Mouse (Mus musculus) CH12.LX (cell line): ENCODE measurements around the gene Smim24. TPM values are rescaled to one million over a fixed set of nuclear protein-coding genes. Genes with fewer than 3 reads are reported as not detected.
A peak's percentile ranks its signal among the peaks of the same experiment; 100 is the strongest.

Experiments
- DNase-seq: peaks from one replicate; pipeline ENCODE4 v3.0.0-alpha.2; 2013; ENCODE audit errors: extremely low read depth
- H3K27ac ChIP-seq: 2 replicates; pipeline ENCODE4 v1.5.1; 2012; ENCODE audit warnings: low read depth, mild to moderate bottlenecking, control low read depth, moderate library complexity; ENCODE audit not compliant: insufficient read depth
- H3K27me3 ChIP-seq: replicated peaks from 2 replicates; pipeline ENCODE3; 2012; ENCODE audit warnings: inconsistent platforms
- H3K36me3 ChIP-seq, 2 experiments: replicated peaks in 1 of 2; 2 replicates each; pipeline versions ENCODE3 to v1.6.1; 2012; ENCODE audit warnings: inconsistent platforms in 1 of 2, low read length in 1 of 2, mild to moderate bottlenecking in 1 of 2, mixed read lengths in 1 of 2, moderate library complexity in 1 of 2; ENCODE audit not compliant: control insufficient read depth in 1 of 2, insufficient read depth in 1 of 2
- H3K4me1 ChIP-seq, 2 experiments: 2 replicates each; pipeline ENCODE4 v1.6.1; 2012; ENCODE audit warnings: inconsistent platforms in 1 of 2, moderate library complexity in 1 of 2; ENCODE audit not compliant: insufficient read depth in 2 of 2, control insufficient read depth in 1 of 2
- H3K4me2 ChIP-seq: 2 replicates; pipeline ENCODE4 v1.6.1; 2012; ENCODE audit warnings: low read depth, mild to moderate bottlenecking, control low read depth; ENCODE audit not compliant: poor library complexity, insufficient read depth, severe bottlenecking
- H3K4me3 ChIP-seq, 3 experiments: fragments of 150-350 bp in 1 of 3; sonication (generic) in 1 of 3; replicated peaks in 1 of 3; 2 replicates each; pipeline versions ENCODE3 to v1.5.1; 2011 to 2012; ENCODE audit warnings: low read depth in 2 of 3, low read length in 2 of 3, mild to moderate bottlenecking in 2 of 3, moderate library complexity in 2 of 3, control low read depth in 1 of 3, improper control_type of control experiment in 1 of 3, inconsistent platforms in 1 of 3, mixed read lengths in 1 of 3; ENCODE audit not compliant: poor library complexity in 1 of 3
- H3K79me2 ChIP-seq: replicated peaks from 2 replicates; pipeline ENCODE4 v1.6.1; 2012; ENCODE audit warnings: mild to moderate bottlenecking, moderate library complexity; ENCODE audit not compliant: control insufficient read depth, poor library complexity, insufficient read depth, severe bottlenecking; ENCODE audit errors: extremely low read depth
- H3K9ac ChIP-seq: 2 replicates; pipeline ENCODE4 v1.6.1; 2012; ENCODE audit warnings: low read depth, mild to moderate bottlenecking, control low read depth, moderate library complexity; ENCODE audit not compliant: insufficient read depth
- H3K9me3 ChIP-seq: replicated peaks from 2 replicates; pipeline ENCODE3; 2012; ENCODE audit warnings: low read length, inconsistent platforms, mixed read lengths
- BHLHE40 ChIP-seq: IDR thresholded peaks from 2 replicates; pipeline ENCODE4 v1.6.1; 2011; ENCODE audit warnings: mild to moderate bottlenecking, low read depth, low read length, improper control_type of control experiment
- CHD1 ChIP-seq: IDR thresholded peaks from 2 replicates; pipeline ENCODE4 v1.6.1; 2012; ENCODE audit warnings: low read depth, low read length, improper control_type of control experiment, inconsistent platforms
- CHD2 ChIP-seq: IDR thresholded peaks from 2 replicates; pipeline ENCODE4 v1.6.1; 2011; ENCODE audit warnings: low read length, improper control_type of control experiment
- CTCF ChIP-seq, 2 experiments: IDR thresholded peaks in 1 of 2; conservative IDR thresholded peaks in 1 of 2; 2 replicates each; pipeline ENCODE4 v1.5.1; 2011 to 2012; ENCODE audit warnings: low read depth in 2 of 2, low read length in 2 of 2, improper control_type of control experiment in 1 of 2, inconsistent platforms in 1 of 2, mild to moderate bottlenecking in 1 of 2, moderate library complexity in 1 of 2
- E2F4 ChIP-seq: IDR thresholded peaks from 2 replicates; pipeline ENCODE4 v1.6.1; 2011; ENCODE audit warnings: low read depth, low read length, improper control_type of control experiment; ENCODE audit not compliant: insufficient replicate concordance
- ELF1 ChIP-seq: IDR thresholded peaks from 2 replicates; pipeline ENCODE4 v1.6.1; 2014; ENCODE audit warnings: low read depth, mild to moderate bottlenecking, inconsistent platforms, low read length, improper control_type of control experiment
- EP300 ChIP-seq: IDR thresholded peaks from 2 replicates; pipeline ENCODE4 v1.6.1; 2011; ENCODE audit warnings: low read length, improper control_type of control experiment
- GABPA ChIP-seq: IDR thresholded peaks from 2 replicates; pipeline ENCODE4 v1.6.1; 2012; ENCODE audit warnings: low read depth, low read length, improper control_type of control experiment, inconsistent platforms; ENCODE audit not compliant: insufficient replicate concordance
- HCFC1 ChIP-seq: IDR thresholded peaks from 2 replicates; pipeline ENCODE4 v1.6.1; 2012; ENCODE audit warnings: low read depth, mild to moderate bottlenecking, inconsistent platforms, low read length, improper control_type of control experiment
- JUN ChIP-seq: IDR thresholded peaks from 2 replicates; pipeline ENCODE4 v1.6.1; 2011; ENCODE audit warnings: low read depth, mild to moderate bottlenecking, low read length, improper control_type of control experiment, moderate library complexity; ENCODE audit not compliant: insufficient read depth
- JUND ChIP-seq: conservative IDR thresholded peaks from 2 replicates; pipeline ENCODE4 v1.6.1; 2011; ENCODE audit warnings: low read depth, low read length, improper control_type of control experiment
- KAT2A ChIP-seq: IDR thresholded peaks from 2 replicates; pipeline ENCODE4 v1.6.1; 2012; ENCODE audit warnings: low read length, improper control_type of control experiment, inconsistent platforms; ENCODE audit not compliant: insufficient replicate concordance
- MAFK ChIP-seq: IDR thresholded peaks from 2 replicates; pipeline ENCODE4 v1.6.1; 2011; ENCODE audit warnings: low read length, improper control_type of control experiment; ENCODE audit not compliant: insufficient replicate concordance
- MAZ ChIP-seq: IDR thresholded peaks from 2 replicates; pipeline ENCODE4 v1.6.1; 2012; ENCODE audit warnings: low read depth, mild to moderate bottlenecking, inconsistent platforms, low read length, improper control_type of control experiment, moderate library complexity
- MEF2A ChIP-seq: IDR thresholded peaks from 2 replicates; pipeline ENCODE4 v1.6.1; 2014; ENCODE audit warnings: low read depth, mild to moderate bottlenecking, inconsistent platforms, low read length, improper control_type of control experiment, borderline replicate concordance
- NELFE ChIP-seq: IDR thresholded peaks from 2 replicates; pipeline ENCODE4 v1.6.1; 2011; ENCODE audit warnings: low read depth, low read length, improper control_type of control experiment
- NRF1 ChIP-seq: IDR thresholded peaks from 2 replicates; pipeline ENCODE4 v1.6.1; 2014; ENCODE audit warnings: low read depth, mild to moderate bottlenecking, inconsistent platforms, low read length, improper control_type of control experiment, moderate library complexity
- PAX5 ChIP-seq: IDR thresholded peaks from 2 replicates; pipeline ENCODE4 v1.6.1; 2012; ENCODE audit warnings: low read length, inconsistent platforms, mixed read lengths
- POLR2A ChIP-seq: IDR thresholded peaks from 2 replicates; pipeline ENCODE4 v1.6.1; 2011; ENCODE audit warnings: low read depth, mild to moderate bottlenecking, improper control_type of control experiment, low read length
- SMC3 ChIP-seq: IDR thresholded peaks from 2 replicates; pipeline ENCODE4 v1.6.1; 2011; ENCODE audit warnings: low read depth, low read length, improper control_type of control experiment
- TBP ChIP-seq: conservative IDR thresholded peaks from 2 replicates; pipeline ENCODE4 v1.6.1; 2011; ENCODE audit warnings: low read depth, low read length, improper control_type of control experiment
- TCF12 ChIP-seq: IDR thresholded peaks from 2 replicates; pipeline ENCODE4 v1.6.1; 2014; ENCODE audit warnings: low read depth, mild to moderate bottlenecking, inconsistent platforms, low read length, improper control_type of control experiment
- UBTF ChIP-seq: IDR thresholded peaks from 2 replicates; pipeline ENCODE4 v1.6.1; 2012; ENCODE audit warnings: low read depth, mild to moderate bottlenecking, inconsistent platforms, low read length, improper control_type of control experiment, moderate library complexity
- USF1 ChIP-seq: IDR thresholded peaks from 2 replicates; pipeline ENCODE4 v1.6.1; 2014; ENCODE audit warnings: low read depth, mild to moderate bottlenecking, inconsistent platforms, low read length, improper control_type of control experiment
- USF2 ChIP-seq: conservative IDR thresholded peaks from 2 replicates; pipeline ENCODE4 v1.6.1; 2011; ENCODE audit warnings: low read depth, low read length, improper control_type of control experiment
- ZKSCAN1 ChIP-seq: IDR thresholded peaks from 2 replicates; pipeline ENCODE4 v1.6.1; 2012; ENCODE audit warnings: low read depth, inconsistent platforms, low read length, improper control_type of control experiment, borderline replicate concordance
- ZMIZ1 ChIP-seq: IDR thresholded peaks from 2 replicates; pipeline ENCODE4 v1.6.1; 2012; ENCODE audit warnings: low read depth, mild to moderate bottlenecking, inconsistent platforms, low read length, improper control_type of control experiment
- ZNF384 ChIP-seq: IDR thresholded peaks from 2 replicates; pipeline ENCODE4 v1.6.1; 2012; ENCODE audit warnings: low read depth, low read length, improper control_type of control experiment, inconsistent platforms
- dilution Hi-C: fragments of 300-500 bp; cut with MboI; formaldehyde crosslinking; loops from 2 replicates; pipeline ENCODE4 v1.14.3; 2020; ENCODE audit warnings: low sequenced_read_pairs; ENCODE audit not compliant: extremely low pct_unique_long_range_greater_than_20kb, extremely low pct_ligation_motif_present
- in situ Hi-C: fragments of 300-500 bp; cut with MboI; formaldehyde crosslinking; loops from 3 replicates; pipeline ENCODE4 v1.14.3; 2019; ENCODE audit warnings: low sequenced_read_pairs, low pct_ligation_motif_present, low pct_unique_long_range_greater_than_20kb, mixed read lengths
- polyA plus RNA-seq: library from polyadenylated mRNA; unstranded; fragments of >175 nt; gene quantifications from 2 replicates; pipeline ENCODE4 v1.2.1, GENCODE M21; 2012; ENCODE audit warnings: low read depth; ENCODE audit not compliant: insufficient read length
- total RNA-seq, 2 experiments: library from RNA; depleted of rRNA; stranded (reverse); fragments of 300-350 nt in 1 of 2; fragments of >200 nt in 1 of 2; gene quantifications; 2 replicates each; pipeline ENCODE4 v1.2.3; 2012 to 2014

Gene Smim24
- total and polyA plus RNA-seq, 3 experiments: 0.13 to 0.64 TPM; not detected in 1

DNA sequence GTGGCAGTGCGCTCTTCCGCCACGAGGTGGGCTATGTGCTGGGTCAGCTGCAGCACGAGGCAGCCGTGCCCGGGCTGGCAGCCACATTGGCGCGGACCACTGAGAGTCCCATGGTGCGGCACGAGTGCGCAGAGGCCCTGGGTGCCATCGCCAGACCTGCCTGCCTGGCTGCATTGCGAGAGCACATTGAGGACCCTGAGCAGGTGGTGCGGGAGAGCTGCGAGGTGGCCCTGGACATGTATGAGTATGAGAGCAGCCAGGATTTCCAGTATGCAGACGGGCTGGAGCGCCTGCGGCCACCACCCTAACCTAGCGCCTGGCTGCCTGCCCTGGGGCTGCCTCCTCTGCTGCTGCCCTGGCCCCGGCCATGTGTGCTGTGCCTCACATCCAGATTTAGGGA is 5.1 kb upstream of the Smim24 start:
- peaks cover 6 to 14% of the 10 kb centered on the region in 2 experiments for H3K4me1 ChIP-seq
- H3K27ac ChIP-seq: no peak overlapping the region
- H3K9me3 ChIP-seq: no peaks in the 10 kb centered on the region
- H3K36me3 ChIP-seq: peaks cover 49 to 67% of the 10 kb centered on the region in 2 experiments
- in situ Hi-C loops: no loop called here
- no peak overlapping the region for H3K4me2 ChIP-seq
- H3K79me2 ChIP-seq: peaks cover 19% of the 10 kb centered on the region
- TF ChIP-seq MAZ: no peak
- no peak for TF ChIP-seq JUN
- TF ChIP-seq JUND: no peak
- TF ChIP-seq CTCF (conservative IDR thresholded peaks at IDR 0.05 in 1 of 2, IDR thresholded peaks at IDR 0.05 in 1 of 2; ENCODE audit: low read depth in 2 of 2, low read length in 2 of 2): no peak
- TF ChIP-seq UBTF: no peak
- TF ChIP-seq ELF1: no peak
- TF ChIP-seq USF2: no peak
- TF ChIP-seq POLR2A: no peak
- TF ChIP-seq PAX5: no peak
- no peak for TF ChIP-seq TBP
- TF ChIP-seq, all 38 proteins: peak for 0
- no peak overlapping the region for H3K4me3 ChIP-seq
- no peak for DNase-seq
- no peak overlapping the region for H3K9ac ChIP-seq
- no peaks in the 10 kb centered on the region for H3K27me3 ChIP-seq
- dilution Hi-C loops: no loop called here

DNA sequence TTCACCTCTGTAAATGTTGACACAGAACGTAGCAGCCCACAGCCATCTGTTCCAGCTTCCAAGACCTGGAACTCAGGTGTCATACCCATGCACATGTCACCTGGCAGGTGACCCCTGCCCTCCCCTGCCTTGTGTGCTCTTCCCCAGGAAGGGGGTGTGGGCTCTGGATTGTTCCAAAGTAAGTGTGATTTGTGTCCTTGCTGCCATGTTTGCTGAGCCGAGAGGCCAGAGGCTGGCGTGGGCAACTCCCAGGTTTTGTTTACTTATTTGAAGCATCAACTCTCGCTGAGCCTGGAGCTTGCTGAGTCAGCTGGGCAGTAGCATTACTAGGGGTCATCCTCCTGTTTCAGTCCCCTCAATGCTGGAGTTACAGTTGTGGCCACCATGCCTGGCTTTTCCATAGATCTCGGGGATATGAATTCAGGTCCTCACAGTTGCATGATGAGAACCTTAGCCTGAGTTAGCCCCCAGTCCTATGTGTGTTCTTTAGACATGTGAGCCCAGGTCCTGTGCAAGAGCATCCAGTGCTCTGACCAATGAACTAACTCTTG is 4.3 kb upstream of the Smim24 start, which contains the start of gene Gm48552:
Gm48552 (plus strand) TSS at position 501 of the 551 bp plus-strand sequence.
- H3K4me1 ChIP-seq: peaks cover 6 to 14% of the 10 kb centered on the region in 2 experiments

DNA sequence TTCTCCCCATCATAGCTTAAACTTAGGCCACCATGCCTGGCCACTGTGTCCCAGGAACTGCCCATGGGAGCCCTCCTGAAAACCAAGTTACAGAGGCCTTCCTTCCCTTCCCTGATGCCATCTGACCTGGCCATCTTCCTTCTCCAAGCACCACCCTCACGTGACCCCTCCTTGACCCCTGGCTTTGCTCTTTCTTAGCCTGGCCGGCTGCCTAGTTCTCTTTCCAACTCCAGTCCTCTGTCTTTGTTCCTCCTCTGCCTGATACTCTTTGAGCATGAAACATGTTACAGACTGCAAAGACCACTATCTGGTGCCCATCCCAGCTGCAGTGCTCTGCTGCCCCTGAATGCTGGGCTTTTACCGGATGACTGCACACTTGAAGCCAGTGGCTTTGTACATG is 3.5 kb upstream of the Smim24 start:
- peaks cover 19% of the 10 kb centered on the region for H3K79me2 ChIP-seq
- H3K27ac ChIP-seq: no peak overlapping the region
- H3K4me1 ChIP-seq: peaks cover 6 to 14% of the 10 kb centered on the region in 2 experiments
- in situ Hi-C loops: no loop called here
- H3K27me3 ChIP-seq: no peaks in the 10 kb centered on the region
- no peak overlapping the region for H3K4me3 ChIP-seq
- H3K36me3 ChIP-seq: peaks cover 49 to 67% of the 10 kb centered on the region in 2 experiments
- H3K4me2 ChIP-seq: no peak overlapping the region
- DNase-seq: no peak
- H3K9ac ChIP-seq: no peak overlapping the region
- dilution Hi-C loops: no loop called here
- H3K9me3 ChIP-seq: no peaks in the 10 kb centered on the region
- TF ChIP-seq TCF12 (no peak), ZMIZ1 (no peak), MEF2A (no peak), ZNF384 (no peak), BHLHE40 (no peak), CHD1 (no peak), NELFE (no peak), ZKSCAN1 (no peak), SMC3 (no peak), USF1 (no peak), MAFK (no peak), KAT2A (no peak), NRF1 (no peak), EP300 (no peak), E2F4 (no peak), POLR2A (no peak), UBTF (no peak), HCFC1 (no peak)

More for the DNA sequence above, 4.3 kb upstream of the Smim24 start, which contains the start of gene Gm48552:
- no peak within 1 kb of the TSS for H3K27ac ChIP-seq
- DNase-seq: no peak
- peaks cover 49 to 67% of the 10 kb centered on the region in 2 experiments for H3K36me3 ChIP-seq
- H3K4me2 ChIP-seq: no peak within 1 kb of the TSS
- H3K79me2 ChIP-seq: peaks cover 19% of the 10 kb centered on the region
- H3K4me3 ChIP-seq: no peak within 1 kb of the TSS
- in situ Hi-C loops: no loop called here
- TF ChIP-seq GABPA (no peak), POLR2A (0 out of 2 replicates have a peak, but pooled peaks have one; percentile 4), CHD2 (no peak)
- dilution Hi-C loops: no loop called here
- no peak within 1 kb of the TSS for H3K9ac ChIP-seq
- no peaks in the 10 kb centered on the region for H3K9me3 ChIP-seq
- no peaks in the 10 kb centered on the region for H3K27me3 ChIP-seq
